Mouse (Mus musculus) intestine, embryonic 16.5 days (tissue): ENCODE data around the gene 0610012G03Rik. TPM values are rescaled to one million over a fixed set of nuclear protein-coding genes. Genes with fewer than 3 reads are reported as not detected.
"Not testable (repeated sequence)": the region's sequence is repeated elsewhere in the genome, so short reads cannot be mapped to it uniquely, and the experiment has no call there.

Source experiments
- ATAC-seq: fragments of 200-750 bp; cut with Nextera tagmentation; 2 replicates; pipeline ENCODE4 v1.8.0; 2017; ENCODE audit warnings: moderate TSS enrichment, moderate library complexity
- H3K27ac ChIP-seq: fragments of 300-500 bp; sonication (generic); 2 replicates; pipeline ENCODE4 v1.5.1; 2014; ENCODE audit warnings: mild to moderate bottlenecking, low read length
- H3K27me3 ChIP-seq: fragments of 300-500 bp; sonication (generic); replicated peaks from 2 replicates; pipeline ENCODE4 v1.6.1; 2014; ENCODE audit warnings: low read length, control low read depth, mixed read lengths; ENCODE audit not compliant: control insufficient read depth, insufficient read depth
- H3K36me3 ChIP-seq: fragments of 300-500 bp; sonication (generic); 2 replicates; pipeline ENCODE4 v1.6.1; 2014; ENCODE audit warnings: low read length, control low read depth; ENCODE audit not compliant: control insufficient read depth, insufficient read depth
- H3K4me1 ChIP-seq: fragments of 300-500 bp; sonication (generic); 2 replicates; pipeline ENCODE4 v1.6.1; 2014; ENCODE audit warnings: low read length, control low read depth, mixed read lengths; ENCODE audit not compliant: control insufficient read depth, insufficient read depth
- H3K4me2 ChIP-seq: fragments of 300-500 bp; sonication (generic); 2 replicates; pipeline ENCODE4 v1.6.1; 2014; ENCODE audit warnings: low read depth, low read length, control low read depth
- H3K4me3 ChIP-seq: fragments of 300-500 bp; sonication (generic); 2 replicates; pipeline ENCODE4 v1.5.1; 2014; ENCODE audit warnings: mild to moderate bottlenecking, low read length
- H3K9ac ChIP-seq: fragments of 300-500 bp; sonication (generic); 2 replicates; pipeline ENCODE4 v1.6.1; 2014; ENCODE audit warnings: low read depth, low read length
- H3K9me3 ChIP-seq: fragments of 300-500 bp; sonication (generic); 2 replicates; pipeline ENCODE4 v1.6.1; 2016; ENCODE audit warnings: low read length, control low read depth; ENCODE audit not compliant: control insufficient read depth
- WGBS: fragments of 180-500 bp; shearing (Covaris S2); extraction: QIAGEN DNeasy Blood & Tissue Kit; methylation state at CpG from one replicate; pipeline ENCODE4 v1.1.7; 2014; 5-methylcytosine and 5-hydroxymethylcytosine counted together
- polyA plus RNA-seq: library from polyadenylated mRNA; unstranded; fragments of >200 nt; fragmentation: Nextera tagmentation; extraction: Ambion mirVana; gene quantifications from 2 replicates; pipeline ENCODE4 v1.2.1, GENCODE M21; 2015

The 0610012G03Rik gene
- polyA plus RNA-seq, 1 experiment from 2014 or later, result 140 TPM

DNA sequence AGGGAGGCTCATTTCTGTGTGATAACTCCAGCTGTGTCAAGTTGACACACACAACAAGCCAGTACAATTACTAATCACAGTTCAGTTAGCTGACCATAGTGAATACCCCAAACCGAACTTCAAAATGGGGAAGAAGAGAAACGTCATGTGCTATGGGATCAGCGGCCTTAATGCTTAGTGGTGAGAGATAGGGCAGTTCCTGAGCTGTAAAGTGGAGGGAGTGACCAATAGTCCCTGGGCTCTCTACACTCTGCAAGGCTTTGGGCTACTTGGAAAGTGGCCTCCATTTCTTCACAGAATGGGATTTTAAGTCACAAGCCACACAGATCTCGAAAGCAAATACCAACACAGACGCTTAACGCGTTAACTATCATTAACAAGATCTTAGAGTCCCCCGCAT is 961 bp downstream of the 0610012G03Rik start:
- H3K27me3 ChIP-seq, result no peaks in the 10 kb centered on the region

DNA sequence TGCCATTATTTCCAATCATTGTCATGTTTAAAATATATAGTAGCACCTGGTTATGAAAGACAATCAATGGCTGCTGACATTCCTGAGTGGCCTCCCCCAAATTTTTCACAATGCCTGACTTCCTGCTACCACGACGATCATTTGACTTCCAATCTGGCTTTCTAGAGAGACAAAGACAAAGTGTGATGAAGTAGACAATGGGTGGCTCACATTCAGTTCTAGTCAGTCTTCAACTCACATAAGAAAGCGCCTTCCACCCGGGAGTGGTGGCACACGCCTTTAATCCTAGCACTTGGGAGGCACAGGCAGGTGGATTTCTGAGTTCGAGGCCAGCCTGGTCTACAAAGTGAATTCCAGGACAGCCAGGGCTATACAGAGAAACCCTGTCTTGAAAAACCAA is 2.3 kb downstream of the 0610012G03Rik start:
- not testable (repeated sequence) for H3K36me3 ChIP-seq, H3K9ac ChIP-seq, H3K27ac ChIP-seq, ATAC-seq, H3K27me3 ChIP-seq, H3K4me3 ChIP-seq, H3K9me3 ChIP-seq
- WGBS, result 86% methylated on average over 6 of the region's 6 CpGs
- H3K4me1 ChIP-seq, result peaks cover 19% of the 10 kb centered on the region
- peak overlapping the region; percentile 81; the same call in 1 of the 2 replicates for H3K4me2 ChIP-seq

More for the DNA sequence above, 961 bp downstream of the 0610012G03Rik start:
- peak overlapping the region; percentile 89 for H3K4me3 ChIP-seq
- H3K4me2 ChIP-seq, result peak overlapping the region; percentile 81
- H3K9ac ChIP-seq, result peak overlapping the region; percentile 97
- H3K4me1 ChIP-seq, result peaks cover 19% of the 10 kb centered on the region
- 24% methylated on average over 8 of the region's 8 CpGs for WGBS
- ATAC-seq, result no peak
- H3K36me3 ChIP-seq, result no peaks in the 10 kb centered on the region
- no peaks in the 10 kb centered on the region for H3K9me3 ChIP-seq
- H3K27ac ChIP-seq, result peak overlapping the region; percentile 96; the same call in 1 of the 2 replicates

GRCm38 (mm10) chr16:31945372-31945771 is 2.9 kb downstream of the 0610012G03Rik start:
- WGBS, result 89% methylated on average over 6 of the region's 6 CpGs
- no peaks in the 10 kb centered on the region for H3K36me3 ChIP-seq

DNA sequence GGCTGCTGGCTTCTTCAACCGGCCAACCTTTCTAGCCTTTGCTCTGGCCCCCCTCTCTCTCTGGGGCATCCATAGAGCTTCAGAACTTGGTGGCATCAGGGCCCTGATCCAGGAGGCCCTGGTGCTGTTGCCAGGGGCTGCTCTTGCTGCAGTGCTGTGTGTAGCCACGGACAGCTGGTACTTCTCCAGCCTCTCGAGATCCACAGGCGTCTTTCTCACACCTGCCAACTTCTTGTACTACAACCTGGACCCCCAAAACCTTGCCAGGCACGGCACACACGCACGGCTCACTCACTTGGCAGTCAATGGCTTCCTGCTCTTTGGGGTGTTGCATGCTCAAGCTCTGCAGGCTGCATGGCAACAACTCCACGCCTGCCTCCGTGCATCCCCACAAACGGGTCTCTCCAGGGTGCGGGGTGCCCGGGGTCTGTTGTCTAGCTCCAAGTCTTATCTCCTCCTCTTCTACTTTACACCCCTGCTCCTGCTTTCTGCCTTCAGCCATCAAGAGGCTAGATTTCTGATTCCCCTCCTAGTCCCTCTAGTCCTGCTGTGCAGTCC is 3.5 kb downstream of the 0610012G03Rik start:
- Histone ChIP-seq H3K4me2 (no peak overlapping the region), H3K27ac (no peak overlapping the region), H3K27me3 (no peaks in the 10 kb centered on the region), H3K4me3 (no peak overlapping the region), H3K9me3 (no peaks in the 10 kb centered on the region), H3K36me3 (no peaks in the 10 kb centered on the region), H3K4me1 (peaks cover 19% of the 10 kb centered on the region), H3K9ac (no peak overlapping the region)
- ATAC-seq, result no peak
- 89% methylated on average over 12 of the region's 12 CpGs for WGBS

More at GRCm38 (mm10) chr16:31945372-31945771, 2.9 kb downstream of the 0610012G03Rik start:
- Histone ChIP-seq H3K27me3 (no peaks in the 10 kb centered on the region), H3K9me3 (no peaks in the 10 kb centered on the region), H3K9ac (no peak overlapping the region), H3K4me2 (no peak overlapping the region), H3K4me3 (no peak overlapping the region), H3K27ac (no peak overlapping the region), H3K4me1 (peaks cover 19% of the 10 kb centered on the region)
- no peak for ATAC-seq

DNA sequence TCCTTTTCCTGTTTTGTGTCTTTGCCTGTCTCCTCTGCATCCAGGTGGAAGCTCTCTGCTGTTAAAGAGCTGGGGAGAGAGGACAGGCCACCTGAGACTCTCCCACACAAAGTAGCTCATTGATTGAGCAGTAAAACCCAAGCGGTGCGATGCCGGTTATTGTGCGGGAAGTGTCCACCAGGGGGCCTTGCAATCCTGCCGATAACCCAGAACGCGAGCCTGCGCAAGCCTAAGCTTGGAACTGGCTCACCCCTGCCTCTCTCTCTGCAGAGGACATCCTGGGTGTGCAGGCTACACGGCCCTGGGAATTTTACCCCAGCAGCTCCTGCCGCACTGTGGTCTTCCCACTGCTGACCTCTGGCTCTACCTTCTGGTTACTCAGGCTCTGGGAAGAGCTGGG is 4.3 kb downstream of the 0610012G03Rik start:
- ATAC-seq, result peak; percentile 13; the same call in 1 of the 2 replicates
- no peak overlapping the region for H3K27ac ChIP-seq
- peaks cover 13% of the 10 kb centered on the region for H3K4me1 ChIP-seq
- H3K4me3 ChIP-seq, result no peak overlapping the region
- no peak overlapping the region for H3K4me2 ChIP-seq
- no peaks in the 10 kb centered on the region for H3K27me3 ChIP-seq
- H3K36me3 ChIP-seq, result no peaks in the 10 kb centered on the region
- no peaks in the 10 kb centered on the region for H3K9me3 ChIP-seq
- 3% methylated on average over 10 of the region's 10 CpGs for WGBS
- H3K9ac ChIP-seq, result peak overlapping the region; percentile 32; the same call in 1 of the 2 replicates

- no peak for ATAC-seq
- H3K36me3 ChIP-seq, result no peaks in the 10 kb centered on the region
- H3K9me3 ChIP-seq, result peaks cover 5% of the 10 kb centered on the region; the same call in 1 of the 2 replicates
- 68% methylated on average over 2 of the region's 2 CpGs for WGBS
- no peak overlapping the region for H3K4me3 ChIP-seq
- H3K4me2 ChIP-seq, result no peak overlapping the region
- peaks cover 11% of the 10 kb centered on the region for H3K27me3 ChIP-seq
- H3K9ac ChIP-seq, result no peak overlapping the region
- H3K27ac ChIP-seq, result no peak overlapping the region
- peaks cover under 1% of the 10 kb centered on the region; the same call in 1 of the 2 replicates for H3K4me1 ChIP-seq
Measured at GRCm38 (mm10) chr16:31940586-31940985, 7.7 kb downstream of the 0610012G03Rik start.

- WGBS, result 74% methylated on average over 6 of the region's 6 CpGs
- Histone ChIP-seq H3K9ac (no peak overlapping the region), H3K27me3 (peaks cover 27% of the 10 kb centered on the region), H3K4me3 (no peak overlapping the region), H3K4me1 (peaks cover 3% of the 10 kb centered on the region), H3K27ac (no peak overlapping the region), H3K9me3 (peaks cover 5% of the 10 kb centered on the region; the same call in 1 of the 2 replicates), H3K4me2 (no peak overlapping the region), H3K36me3 (no peaks in the 10 kb centered on the region)
- no peak for ATAC-seq
Measured at GRCm38 (mm10) chr16:31938856-31939255, 9.4 kb downstream of the 0610012G03Rik start.

DNA sequence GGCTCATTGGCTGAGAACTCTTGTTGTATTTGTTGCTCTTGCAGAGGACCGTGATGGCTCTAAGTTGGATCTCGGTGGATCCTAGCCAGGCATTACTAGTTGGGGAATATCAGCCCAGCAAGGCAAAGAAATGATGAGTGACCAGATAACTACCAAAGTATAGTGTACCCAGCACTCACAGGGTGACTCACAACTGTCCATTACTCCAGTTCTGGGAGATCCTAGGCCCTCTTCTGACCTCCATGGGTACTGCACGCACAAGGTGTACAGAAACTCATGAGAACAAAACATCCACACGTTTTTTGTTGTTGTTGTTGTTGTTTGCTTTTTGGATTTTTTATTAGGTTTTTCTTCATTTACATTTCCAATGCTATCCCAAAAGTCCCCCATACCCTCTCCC is 11.7 kb downstream of the 0610012G03Rik start:
- Histone ChIP-seq H3K9me3 (peaks cover 5% of the 10 kb centered on the region; the same call in 1 of the 2 replicates), H3K36me3 (no peaks in the 10 kb centered on the region), H3K4me2 (no peak overlapping the region), H3K27me3 (peaks cover 33% of the 10 kb centered on the region), H3K4me3 (no peak overlapping the region), H3K27ac (no peak overlapping the region), H3K4me1 (peaks cover 8% of the 10 kb centered on the region), H3K9ac (no peak overlapping the region)
- 82% methylated on average over 4 of the region's 4 CpGs for WGBS
- no peak for ATAC-seq

DNA sequence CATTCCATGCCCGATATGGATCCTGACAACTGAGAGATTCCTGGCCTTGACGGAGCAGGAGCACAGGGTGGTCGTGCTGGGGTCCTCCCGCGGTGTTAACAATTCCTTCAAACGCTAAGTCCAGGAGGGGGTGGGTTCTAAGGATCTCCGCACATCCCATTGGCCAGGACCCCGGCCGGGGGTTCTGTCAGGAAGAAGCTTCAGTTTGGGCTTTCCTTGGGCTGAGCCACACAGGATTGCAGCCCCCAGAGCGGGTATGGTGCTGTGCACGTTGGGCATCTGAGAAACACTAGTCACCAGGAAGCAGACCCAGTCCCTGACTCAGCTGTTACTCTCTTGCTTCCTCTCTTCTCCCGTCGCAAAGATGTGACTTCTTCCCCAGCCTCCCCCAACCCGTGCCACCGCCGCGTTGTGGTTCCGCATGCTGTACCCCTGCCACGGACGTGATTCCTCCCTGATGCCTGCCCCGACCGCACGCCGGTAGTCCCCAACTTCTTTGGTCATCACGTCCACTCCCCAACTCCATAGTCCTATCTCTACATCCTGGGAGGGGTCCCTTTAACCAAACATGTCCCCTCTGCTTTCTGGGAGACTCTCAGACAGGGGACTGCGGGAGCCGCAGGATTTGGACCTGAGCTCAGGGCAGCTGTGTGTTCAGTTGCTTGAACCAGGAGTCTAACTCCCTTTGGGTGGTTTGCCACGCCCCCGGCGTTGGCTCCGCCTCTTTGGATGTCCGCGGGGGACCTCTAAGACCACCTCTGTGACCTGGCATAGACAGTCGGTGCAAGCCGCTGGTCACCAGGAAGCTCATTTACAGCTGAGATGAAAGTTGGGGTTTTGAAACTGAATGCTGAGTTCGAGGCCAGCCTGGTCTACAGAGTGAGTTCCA is 13.0 kb downstream of the 0610012G03Rik start:
- 6% methylated on average over 36 of the region's 36 CpGs for WGBS
- peak overlapping the region; percentile 25 for H3K9ac ChIP-seq
- H3K27me3 ChIP-seq, result peaks cover 33% of the 10 kb centered on the region
- no peaks in the 10 kb centered on the region for H3K36me3 ChIP-seq
- H3K4me2 ChIP-seq, result peak overlapping the region; percentile 43
- H3K27ac ChIP-seq, result no peak overlapping the region
- H3K9me3 ChIP-seq, result peaks cover 5% of the 10 kb centered on the region; the same call in 1 of the 2 replicates
- H3K4me3 ChIP-seq, result peak overlapping the region; percentile 30
- no peak for ATAC-seq
- peaks cover 8% of the 10 kb centered on the region for H3K4me1 ChIP-seq
